Mouse (Mus musculus): Measurements from ENCODE around the gene Tom1.
A peak's percentile ranks its signal among the peaks of the same experiment; 100 is the strongest.

Gene Tom1

GRCm38 (mm10) chr8:75087127-75087526, 53.6 kb downstream of the Tom1 start:
- DNase-seq (ENCODE audit: inconsistent age in 2 of 2, low spot score in 1 of 2), result peak in 1 of 2 experiments; percentile 77

DNA sequence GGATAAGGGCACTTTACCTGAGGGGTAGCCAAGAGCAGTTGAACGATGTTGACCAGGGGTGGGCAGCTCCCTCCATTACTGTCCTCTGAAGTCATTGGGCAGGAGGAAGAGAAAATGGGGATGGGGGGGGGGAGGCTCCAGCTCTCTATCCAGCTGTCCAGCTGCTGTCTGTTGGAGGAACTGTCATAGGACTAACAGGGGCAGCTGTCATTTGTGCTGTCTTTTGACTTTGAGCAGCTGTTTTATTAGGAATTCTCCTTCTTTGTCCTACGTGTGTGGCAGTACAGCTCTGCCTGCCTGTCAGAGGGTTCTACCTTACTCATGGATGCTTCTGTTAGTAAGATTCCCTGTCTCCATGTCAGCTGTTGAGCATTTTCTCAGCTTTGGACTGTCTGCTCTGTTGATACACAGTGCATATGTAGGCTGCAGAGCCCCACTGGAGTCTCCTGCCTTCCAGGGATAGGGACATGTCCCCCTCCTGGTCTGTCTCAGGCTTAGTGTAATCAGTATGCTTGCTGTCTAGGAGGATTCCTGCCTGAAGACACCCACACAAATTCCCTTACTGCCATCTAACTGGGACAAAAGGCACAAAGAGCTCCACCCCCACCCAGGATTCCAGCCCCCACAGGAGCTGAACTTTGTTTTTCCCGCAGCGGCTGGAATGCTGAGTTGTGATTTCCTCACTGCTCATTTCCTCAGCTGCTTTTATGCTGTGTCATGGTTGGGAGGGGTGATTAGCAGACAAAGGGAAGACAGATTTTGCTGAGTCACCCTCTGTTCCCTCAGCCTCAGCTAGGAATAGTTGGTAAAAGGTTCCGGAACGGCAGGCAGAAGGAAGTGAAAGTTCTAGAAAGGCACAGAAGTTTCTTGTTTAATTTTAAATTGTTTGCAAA, 55.7 kb downstream of the Tom1 start:
- peak; percentile 88 to 95 for DNase-seq (ENCODE audit: inconsistent age in 2 of 2, low spot score in 1 of 2)

DNA sequence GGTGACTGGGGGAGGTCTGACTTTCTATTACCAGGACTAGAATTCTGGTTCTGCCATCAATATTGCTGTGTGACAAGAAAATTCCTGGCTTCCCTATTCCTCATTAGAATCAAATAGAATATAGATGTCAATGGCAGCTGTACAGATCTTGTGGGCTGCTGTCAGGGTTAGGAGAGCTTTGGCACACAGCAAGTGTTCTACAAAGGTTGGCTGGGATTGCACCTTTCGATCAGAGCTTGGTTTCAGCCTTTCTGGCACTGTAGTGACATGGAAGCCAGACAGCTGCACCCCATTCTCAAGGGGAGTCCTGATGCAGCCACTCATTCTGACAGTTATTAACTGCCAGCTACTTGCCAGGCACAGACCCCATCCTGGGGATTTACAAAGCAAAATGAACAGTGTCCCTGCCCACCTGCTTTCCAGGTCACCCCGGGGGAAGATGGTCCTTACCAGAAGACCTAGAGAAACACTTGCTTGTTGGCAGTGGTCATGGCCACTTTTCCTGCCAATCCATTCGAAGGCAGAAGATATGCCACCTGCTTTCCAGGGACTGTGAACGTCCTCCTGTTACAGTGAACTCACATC, 57.4 kb downstream of the Tom1 start:
- no peak for DNase-seq (ENCODE audit: inconsistent age in 2 of 2, low spot score in 1 of 2)

- peak; percentile 96 to 99 for DNase-seq (ENCODE audit: inconsistent age in 2 of 2, low spot score in 1 of 2)
Observed at GRCm38 (mm10) chr8:75093399-75094156, 60.1 kb downstream of the Tom1 start, which contains the start of gene Hmox1. TSS of gene Hmox1 (plus strand) at chr8:75093621.

- DNase-seq (ENCODE audit: inconsistent age in 2 of 2, low spot score in 1 of 2), result no peak
Observed at GRCm38 (mm10) chr8:75102956-75103355, 69.5 kb downstream of the Tom1 start.

- no peak for DNase-seq (ENCODE audit: inconsistent age in 2 of 2, low spot score in 1 of 2)
Observed at GRCm38 (mm10) chr8:75103376-75103878, 69.9 kb downstream of the Tom1 start.

DNA sequence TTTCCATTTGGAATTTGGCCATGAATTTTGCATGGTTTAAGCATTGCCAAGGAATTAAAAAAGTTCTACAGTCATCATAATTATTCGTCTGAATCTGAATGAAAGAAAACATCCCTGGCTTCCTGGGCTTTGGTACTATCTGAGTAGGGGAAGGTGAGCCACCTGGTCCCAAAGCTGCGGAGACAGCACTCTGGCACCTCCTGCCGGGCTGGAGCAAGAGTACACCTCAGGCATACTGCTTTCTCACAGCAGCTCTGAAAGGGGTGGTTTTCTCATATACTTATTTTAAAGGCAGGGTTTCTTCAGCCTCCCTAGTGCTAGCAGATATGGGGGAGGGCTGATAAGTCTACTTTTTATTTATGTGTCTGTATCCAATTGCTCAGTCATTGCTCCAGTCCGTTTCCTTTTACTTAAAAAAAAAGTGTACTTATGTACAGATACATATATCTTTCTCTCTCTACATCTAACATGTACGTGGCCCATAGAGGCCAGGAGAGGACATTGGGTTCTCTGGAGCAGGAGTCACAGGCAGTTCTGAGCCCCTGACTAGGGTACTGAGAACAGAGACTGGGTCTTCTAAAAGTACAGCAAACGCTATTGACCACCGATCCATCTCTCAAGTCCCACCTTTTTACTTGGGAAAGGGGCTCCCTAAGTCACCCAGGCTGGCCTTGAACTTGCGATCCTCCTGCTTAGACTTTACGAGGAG, 75.2 kb downstream of the Tom1 start:
- DNase-seq (ENCODE audit: inconsistent age in 2 of 2, low spot score in 1 of 2), result peak; percentile 86 to 94

DNA sequence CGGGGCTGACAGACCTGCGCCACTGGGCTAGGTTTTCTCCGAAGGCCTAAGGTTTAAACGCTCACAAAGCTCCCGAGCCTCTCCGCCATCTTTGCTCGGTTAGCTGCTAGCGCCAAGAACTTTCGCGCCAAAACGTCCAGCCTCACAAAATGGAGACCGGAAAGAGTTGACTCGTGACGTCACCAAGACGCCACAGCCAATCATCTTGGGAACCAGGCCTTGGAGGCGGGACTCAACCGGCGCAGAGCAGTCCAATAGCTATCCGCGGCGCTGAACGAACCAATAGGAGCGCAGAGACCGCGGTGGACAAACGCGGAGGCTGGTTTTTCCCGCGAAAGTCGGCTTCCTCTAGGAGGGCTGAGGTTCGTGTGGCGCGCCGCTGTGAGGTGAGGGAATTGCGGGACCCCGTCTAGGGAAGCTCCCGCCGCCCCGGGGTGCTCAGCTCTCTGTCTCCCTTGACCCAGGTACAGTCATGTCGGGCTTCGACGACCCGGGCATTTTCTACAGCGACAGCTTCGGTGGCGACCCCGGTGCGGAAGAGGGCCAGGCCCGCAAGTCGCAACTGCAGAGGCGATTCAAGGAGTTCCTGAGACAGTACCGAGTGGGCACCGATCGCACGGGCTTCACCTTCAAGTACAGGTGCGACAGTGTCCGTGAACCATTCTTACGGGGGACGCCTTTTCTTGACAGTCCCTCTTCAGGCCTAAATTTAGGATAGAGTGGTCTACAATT, 75.9 kb downstream of the Tom1 start, which contains the start of gene Mcm5:
Gene Mcm5, plus strand, starts transcription at position 334 of the 732 bp plus-strand sequence.
- DNase-seq (ENCODE audit: inconsistent age in 2 of 2, low spot score in 1 of 2), result peak; percentile 98 to 100

GRCm38 (mm10) chr8:75110093-75110492, 76.6 kb downstream of the Tom1 start:
- DNase-seq (ENCODE audit: inconsistent age in 2 of 2, low spot score in 1 of 2), result peak in 1 of 2 experiments; percentile 31

DNA sequence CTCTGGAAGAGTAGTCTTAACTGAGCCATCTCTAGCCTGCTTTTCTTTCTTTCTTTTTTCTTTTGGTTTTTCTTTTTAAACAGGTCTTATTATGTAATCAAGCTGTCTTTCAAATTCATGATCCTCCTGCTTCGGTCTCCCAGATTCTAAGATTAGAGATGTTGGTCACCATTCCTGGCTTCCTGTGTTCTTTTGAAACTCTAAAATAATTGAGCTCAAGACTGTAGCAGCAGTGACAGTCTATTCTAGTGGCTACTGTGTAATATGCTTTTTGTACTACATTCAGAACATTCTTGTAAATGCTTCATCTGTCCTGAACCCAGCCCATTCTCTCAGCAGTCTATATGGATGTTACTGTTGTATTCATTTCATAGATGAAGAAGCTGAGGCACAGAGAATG, 85.0 kb downstream of the Tom1 start:
- DNase-seq (ENCODE audit: inconsistent age in 2 of 2, low spot score in 1 of 2), result no peak

- DNase-seq (ENCODE audit: inconsistent age in 2 of 2, low spot score in 1 of 2), result no peak
Observed at GRCm38 (mm10) chr8:75119287-75119686, 85.8 kb downstream of the Tom1 start.

Measured in adrenal gland, adult (tissue).